Mouse (Mus musculus): ENCODE data around the gene Hey2.

- TF ChIP-seq HCFC1 (IDR thresholded peaks at IDR 0.05; ENCODE audit: borderline replicate concordance, insufficient read depth, low read length) (no peak), MAFK (IDR thresholded peaks at IDR 0.05; ENCODE audit: insufficient read depth, low read depth, low read length) (no peak), CHD2 (IDR thresholded peaks at IDR 0.05; ENCODE audit: low read depth, low read length) (no peak), ZC3H11A (IDR thresholded peaks at IDR 0.05; ENCODE audit: borderline replicate concordance, low read depth, low read length) (no peak), ZNF384 (IDR thresholded peaks at IDR 0.05; ENCODE audit: low read depth, low read length) (no peak)
Measured at GRCm38 (mm10) chr10:30799713-30800450, 42.7 kb downstream of the Hey2 start.
